8 mouse cellular contexts compared by ENCODE assay signal in the genomic region with DNA sequence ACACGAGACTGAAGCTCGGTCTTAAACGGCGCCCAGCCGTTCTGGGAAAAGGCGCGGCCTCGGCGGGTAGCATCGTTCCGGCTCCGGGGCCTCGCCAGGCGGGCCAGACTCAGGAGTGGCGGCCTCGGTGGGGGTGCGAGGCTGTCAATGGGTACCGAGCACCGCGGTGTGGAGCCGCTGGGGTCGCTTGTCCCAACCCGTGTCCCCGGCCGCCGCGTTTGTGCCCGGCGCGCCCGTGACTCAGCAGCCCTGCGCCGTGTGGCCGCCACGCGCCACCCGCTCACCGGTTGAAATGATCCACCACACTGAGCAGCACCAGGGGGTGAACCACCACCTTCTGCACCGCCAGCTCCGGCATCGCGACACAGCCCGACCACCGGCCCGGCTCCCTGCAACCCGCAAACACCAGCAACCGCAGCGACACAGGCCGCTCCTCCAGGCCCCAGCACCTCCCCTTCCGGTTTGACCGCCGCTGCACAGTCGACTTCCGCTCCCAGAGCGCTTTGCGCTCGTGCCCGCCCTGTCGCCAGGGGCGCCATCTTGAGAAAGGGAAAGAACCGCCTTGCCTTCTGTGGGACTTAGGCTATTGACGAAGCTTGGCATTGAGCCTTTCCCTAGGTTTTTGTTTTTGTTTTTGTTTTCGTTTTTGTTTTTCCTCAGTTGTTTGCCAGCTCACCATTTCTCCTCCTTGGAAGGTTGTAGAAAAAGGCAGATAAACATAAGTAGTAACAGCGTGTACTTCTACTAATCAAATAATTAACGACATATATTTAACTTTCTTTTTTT. TPM values are rescaled to one million over a fixed set of nuclear protein-coding genes. Genes with fewer than 3 reads are reported as not detected.
DNase-seq lines count a peak whose midpoint lies in the region; ATAC-seq and TF ChIP-seq lines count a peak whose summit lies in the region.

Gene Psmd7 (minus strand): TSS at position 470 of the 786 bp plus-strand sequence.

- TF ChIP-seq EP300 in liver, postnatal 0 days (IDR thresholded peaks at IDR 0.05; ENCODE audit: low read depth), result no peak

- H3K27me3 ChIP-seq in E14TG2a.4 (ENCODE audit: insufficient read depth, low read length), result no peaks in the 10 kb centered on the region
- no peaks in the 10 kb centered on the region for H3K27me3 ChIP-seq in forebrain, embryonic 13.5 days
- H3K27me3 ChIP-seq in liver, postnatal 0 days (ENCODE audit: insufficient read depth, low read length), result no peaks in the 10 kb centered on the region
- no peaks in the 10 kb centered on the region for H3K27me3 ChIP-seq in neural tube, embryonic 14.5 days (ENCODE audit: control insufficient read depth, insufficient read depth, low read length)

- H3K36me3 ChIP-seq in E14TG2a.4 (ENCODE audit: insufficient read depth, low read length), result peaks cover 37% of the 10 kb centered on the region
- peaks cover 32% of the 10 kb centered on the region for H3K36me3 ChIP-seq in forebrain, embryonic 13.5 days (ENCODE audit: poor library complexity, severe bottlenecking)
- peaks cover 29% of the 10 kb centered on the region for H3K36me3 ChIP-seq in liver, postnatal 0 days (replicated peaks; ENCODE audit: insufficient read depth, low read length)
- H3K36me3 ChIP-seq in neural tube, embryonic 14.5 days (ENCODE audit: control insufficient read depth, insufficient read depth, low read length), result peaks cover 22% of the 10 kb centered on the region

- peak; percentile 89 for DNase-seq in c-Kit-positive CD71-positive TER-119-positive erythroid progenitor cells, embryonic 14.5 days (ENCODE audit: low spot score)
- peak; percentile 96 to 98 for DNase-seq in heart, postnatal 10 days
- peak; percentile 88 for DNase-seq in large intestine, adult 2 months (ENCODE audit: low read depth, low spot score)
- DNase-seq in liver, postnatal 0 days, result peak; percentile 95
- peak; percentile 95 for DNase-seq in testis, postnatal 10 days (ENCODE audit: low spot score)

- H3K4me2 ChIP-seq in forebrain, embryonic 13.5 days, result peak within 1 kb of the TSS; percentile 91
- H3K4me2 ChIP-seq in liver, postnatal 0 days (ENCODE audit: low read depth, low read length), result peak within 1 kb of the TSS; percentile 83
- peak within 1 kb of the TSS; percentile 76 for H3K4me2 ChIP-seq in neural tube, embryonic 14.5 days (ENCODE audit: low read depth, low read length)

- H3K9me3 ChIP-seq in E14TG2a.4 (ENCODE audit: low read length), result no peaks in the 10 kb centered on the region
- H3K9me3 ChIP-seq in forebrain, embryonic 13.5 days (replicated peaks), result no peaks in the 10 kb centered on the region
- no peaks in the 10 kb centered on the region for H3K9me3 ChIP-seq in liver, postnatal 0 days (ENCODE audit: low read length)
- H3K9me3 ChIP-seq in neural tube, embryonic 14.5 days (ENCODE audit: control insufficient read depth, low read length), result no peaks in the 10 kb centered on the region

- no peak for TF ChIP-seq CTCF in E14TG2a.4 (conservative IDR thresholded peaks at IDR 0.05; ENCODE audit: low read length)
- peak; percentile 62 for TF ChIP-seq CTCF in liver, postnatal 0 days (IDR thresholded peaks at IDR 0.05; ENCODE audit: low read depth)

- peaks cover 51% of the 10 kb centered on the region for H3K4me1 ChIP-seq in E14TG2a.4 (replicated peaks; ENCODE audit: low read depth, low read length)
- H3K4me1 ChIP-seq in forebrain, embryonic 13.5 days, result peaks cover 18% of the 10 kb centered on the region
- H3K4me1 ChIP-seq in liver, postnatal 0 days (ENCODE audit: insufficient read depth), result peaks cover 14% of the 10 kb centered on the region
- H3K4me1 ChIP-seq in neural tube, embryonic 14.5 days (ENCODE audit: control insufficient read depth, insufficient read depth, low read length), result no peaks in the 10 kb centered on the region

- 1% methylated on average over 61 of the region's 65 CpGs for WGBS in forebrain, embryonic 13.5 days
- WGBS in large intestine, adult 2 months, result 2% methylated on average over 65 of the region's 65 CpGs
- WGBS in liver, postnatal 0 days (ENCODE audit: insufficient replicate concordance), result 2% methylated on average over 53 of the region's 65 CpGs
- WGBS in neural tube, embryonic 14.5 days, result 3% methylated on average over 57 of the region's 65 CpGs

- intact Hi-C loops in heart, postnatal 10 days (cut with DNase I), result loop anchor here (10.0 kb wide), 1 partner anchor 1977 kb away; the partner anchor contains the start of genes Dhx38 and Txnl4b

- H3K9ac ChIP-seq in forebrain, embryonic 13.5 days, result peak within 1 kb of the TSS; percentile 94
- H3K9ac ChIP-seq in liver, postnatal 0 days (replicated peaks), result peak within 1 kb of the TSS; percentile 83
- H3K9ac ChIP-seq in neural tube, embryonic 14.5 days (replicated peaks; ENCODE audit: low read depth, low read length), result peak within 1 kb of the TSS; percentile 87

- H3K4me3 ChIP-seq in E14TG2a.4 (replicated peaks; ENCODE audit: low read length), result peak within 1 kb of the TSS; percentile 98
- H3K4me3 ChIP-seq in forebrain, embryonic 13.5 days, result peak within 1 kb of the TSS; percentile 96
- H3K4me3 ChIP-seq in liver, postnatal 0 days (ENCODE audit: low read depth, low read length), result peak within 1 kb of the TSS; percentile 90
- H3K4me3 ChIP-seq in neural tube, embryonic 14.5 days (ENCODE audit: low read depth, low read length), result peak within 1 kb of the TSS; percentile 90

- H3K27ac ChIP-seq in forebrain, embryonic 13.5 days, result peak within 1 kb of the TSS; percentile 83
- H3K27ac ChIP-seq in liver, postnatal 0 days (ENCODE audit: low read depth), result peak within 1 kb of the TSS; percentile 81
- peak within 1 kb of the TSS; percentile 88 for H3K27ac ChIP-seq in neural tube, embryonic 14.5 days (ENCODE audit: low read depth, low read length)

- peak; percentile 98 for ATAC-seq in forebrain, embryonic 13.5 days
- ATAC-seq in liver, postnatal 0 days, result peak; percentile 96
- peak; percentile 96 for ATAC-seq in neural tube, embryonic 14.5 days (ENCODE audit: low read depth)

RNA-seq across cellular contexts. Expression of gene Psmd7, which starts in this region (rescaled TPM):
- 268 and 274 TPM in 2 replicates for polyA plus RNA-seq in forebrain, embryonic 13.5 days (2015; fragmentation: Nextera tagmentation; extraction: Ambion mirVana)
- 10 to 100 TPM; 85.6 to 93.7 TPM for total RNA-seq in heart, postnatal 10 days (2021)
- 46.3 and 49.9 TPM in 2 replicates for polyA plus RNA-seq in large intestine, adult 2 months (2012; rRNA removed)
- 89.8 and 96.5 TPM in 2 replicates for polyA plus RNA-seq in liver, postnatal 0 days (2015; fragmentation: Nextera tagmentation; extraction: Ambion mirVana)
- 236 and 255 TPM in 2 replicates for polyA plus RNA-seq in neural tube, embryonic 14.5 days (2014; fragmentation: Nextera tagmentation; extraction: Ambion mirVana)

Comparison
In these comparisons a context has a peak if more than half of its experiments do, and no peak if none do; other contexts are left out.
1. Peak in every context shown above with its lines: DNase-seq, ATAC-seq, H3K4me3 ChIP-seq and H3K27ac ChIP-seq.